ENCODE assay signal across 8 mouse cellular contexts in genomic region chr7:127393157-127393943, GRCm38 (mm10). TPM values are rescaled to one million over a fixed set of nuclear protein-coding genes. Genes with fewer than 3 reads are reported as not detected.
DNase-seq lines count a peak whose midpoint lies in the region; ATAC-seq lines count a peak whose summit lies in the region.

TSS of gene E430018J23Rik (minus strand) at chr7:127393629.

- H3K4me2 ChIP-seq in intestine, embryonic 14.5 days (ENCODE audit: low read length): peak within 1 kb of the TSS; percentile 61

- ATAC-seq in intestine, embryonic 14.5 days (replicated peaks; ENCODE audit: low FRiP score, low TSS enrichment, low read depth): peak; percentile 94

- H3K4me1 ChIP-seq in intestine, embryonic 14.5 days (replicated peaks; ENCODE audit: control insufficient read depth, insufficient read depth, low read length): peaks cover 12% of the 10 kb centered on the region

- no peaks in the 10 kb centered on the region for H3K27me3 ChIP-seq in intestine, embryonic 14.5 days (replicated peaks; ENCODE audit: control insufficient read depth, insufficient read depth, low read length)

- DNase-seq in adrenal gland, adult 18-20 months (ENCODE audit: low spot score in 2 of 2): peak; percentile 90 to 94
- peak; percentile 97 for DNase-seq in embryo, embryonic 11 days
- peak; percentile 93 for DNase-seq in gastrocnemius, postnatal 25 days
- peak; percentile 95 for DNase-seq in intestine, embryonic 14.5 days (ENCODE audit: low spot score)
- peak; percentile 98 for DNase-seq in left cerebral cortex, postnatal 14 days (ENCODE audit: low spot score in 2 of 2)
- peak; percentile 97 for DNase-seq in mesoderm, embryonic 11.5 days (ENCODE audit: low read depth, low spot score)
- DNase-seq in right cerebral cortex, postnatal 36 days (ENCODE audit: low spot score in 2 of 2): peak; percentile 93 to 96
- peak; percentile 98 for DNase-seq in yolk sac, embryonic 10.5 days (ENCODE audit: low spot score)

- peaks cover 12% of the 10 kb centered on the region for H3K36me3 ChIP-seq in intestine, embryonic 14.5 days (ENCODE audit: control insufficient read depth, insufficient read depth, low read length)

- intact Hi-C loops in left cerebral cortex, postnatal 14 days (cut with DNase I): no loop called here

- 1% methylated on average over 44 of the region's 45 CpGs for WGBS in intestine, embryonic 14.5 days

- peak within 1 kb of the TSS; percentile 81 for H3K9ac ChIP-seq in intestine, embryonic 14.5 days (ENCODE audit: low read length)

- H3K4me3 ChIP-seq in intestine, embryonic 14.5 days (ENCODE audit: low read depth, low read length): peak within 1 kb of the TSS; percentile 67

- H3K9me3 ChIP-seq in intestine, embryonic 14.5 days (ENCODE audit: control insufficient read depth, low read length): no peaks in the 10 kb centered on the region

- H3K27ac ChIP-seq in intestine, embryonic 14.5 days (ENCODE audit: low read depth): peak within 1 kb of the TSS; percentile 91

RNA-seq across cellular contexts. Expression of gene E430018J23Rik, which starts in this region (rescaled TPM):
- total RNA-seq in adrenal gland, adult 18-20 months (2021): 1 to 10 TPM; 8.2 to 8.4 TPM
- total RNA-seq in gastrocnemius, postnatal 25 days (2021): 1 to 10 TPM; 1.7 to 1.8 TPM
- polyA plus RNA-seq in intestine, embryonic 14.5 days (2014; fragmentation: Nextera tagmentation; extraction: Ambion mirVana): 9.2 and 9.7 TPM in 2 replicates
- 1 to 10 TPM; 6.2 to 6.8 TPM for total RNA-seq in left cerebral cortex, postnatal 14 days (2021)

Comparison
In these comparisons a context has a peak if more than half of its experiments do, and no peak if none do; other contexts are left out.
1. Peak in every context shown above with its lines: DNase-seq, ATAC-seq, H3K4me3 ChIP-seq and H3K27ac ChIP-seq.